Mouse (Mus musculus): ENCODE data around the gene Arap2.

Arap2 gene

DNA sequence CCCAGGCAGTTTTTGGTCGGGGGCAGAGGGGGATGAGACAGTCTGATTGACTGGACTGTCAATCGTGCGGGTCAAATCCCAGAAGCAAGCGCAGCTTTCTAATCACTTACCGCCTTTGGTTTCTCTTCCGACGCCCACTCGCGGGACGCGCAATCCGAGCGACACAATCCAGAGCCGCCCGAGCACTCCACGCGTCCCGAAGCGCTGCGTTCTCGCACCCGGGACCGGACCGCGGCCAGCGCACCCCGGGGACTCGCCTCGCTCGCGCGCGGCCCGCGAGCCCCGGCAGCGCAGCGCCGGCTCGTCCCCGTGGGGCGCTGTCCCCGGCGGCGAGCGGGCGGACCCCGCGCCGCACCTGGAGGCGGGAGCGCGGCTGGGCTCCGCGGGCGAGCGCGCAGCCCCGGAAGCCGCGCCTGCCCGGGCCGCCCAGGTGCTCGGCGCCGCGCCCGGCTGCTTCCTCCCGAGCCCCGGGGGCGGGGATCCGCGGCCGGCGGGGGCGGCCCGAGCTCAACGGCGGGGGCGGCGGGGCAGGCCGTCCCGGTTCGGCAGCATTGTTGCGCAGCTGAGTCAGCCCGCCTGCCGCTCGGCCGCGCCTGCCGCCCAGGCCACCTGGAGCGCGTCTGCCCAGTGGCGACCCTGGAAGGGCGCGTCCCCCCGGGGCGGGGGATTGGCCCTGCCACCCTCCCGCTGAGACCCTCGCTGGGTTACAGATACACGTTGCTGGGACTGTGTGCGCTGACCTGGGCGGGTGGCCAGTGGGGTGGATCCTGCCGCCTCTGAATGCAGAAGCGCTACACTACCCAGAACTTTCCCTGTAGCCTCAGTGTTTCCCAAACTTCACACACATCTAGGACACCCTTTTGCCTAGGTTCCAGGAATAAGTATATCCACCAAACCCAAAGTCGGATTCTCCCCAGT lies at the start of gene Arap2:
Gene Arap2 (minus strand): TSS at position 376 of the 918 bp plus-strand sequence.
- peak; percentile 41 for DNase-seq (ENCODE audit: low spot score)

DNA sequence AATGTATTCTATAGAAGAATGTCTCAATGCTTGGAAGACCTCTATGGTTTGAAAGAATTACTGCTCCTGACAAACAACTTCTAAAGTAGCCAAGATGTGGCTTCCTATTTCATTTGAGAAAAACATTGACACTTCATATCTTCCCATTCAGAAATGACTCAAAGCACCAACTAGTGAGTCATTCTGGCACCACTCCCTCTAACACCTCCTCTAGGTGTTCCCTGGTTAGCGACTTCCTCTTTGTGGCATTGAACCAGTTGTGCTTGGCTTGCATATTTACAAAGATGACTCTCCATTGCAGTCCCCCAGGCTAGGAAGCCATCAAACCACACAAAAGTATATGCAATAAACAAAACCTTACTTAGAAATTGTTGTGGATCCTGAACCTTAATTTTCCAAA lies 49.8 kb upstream of the Arap2 start:
- no peak for DNase-seq (ENCODE audit: low spot score)

DNA sequence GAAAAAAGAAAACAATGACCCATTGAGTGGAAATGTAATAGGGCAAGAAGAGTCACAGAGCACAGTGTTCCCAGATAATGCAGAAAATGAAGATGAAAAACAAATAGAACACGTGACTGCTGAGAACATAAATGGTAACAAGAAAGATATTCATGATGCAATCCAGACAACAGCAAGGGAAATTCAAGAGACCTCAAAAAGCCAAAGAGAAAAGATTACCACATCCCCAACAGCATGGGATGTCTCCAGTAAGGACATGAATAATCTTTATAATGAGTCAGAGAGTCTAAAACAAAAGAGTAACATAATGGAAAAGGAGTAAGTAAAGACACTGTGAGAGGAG lies 48.1 kb upstream of the Arap2 start:
- DNase-seq (ENCODE audit: low spot score): no peak

DNA sequence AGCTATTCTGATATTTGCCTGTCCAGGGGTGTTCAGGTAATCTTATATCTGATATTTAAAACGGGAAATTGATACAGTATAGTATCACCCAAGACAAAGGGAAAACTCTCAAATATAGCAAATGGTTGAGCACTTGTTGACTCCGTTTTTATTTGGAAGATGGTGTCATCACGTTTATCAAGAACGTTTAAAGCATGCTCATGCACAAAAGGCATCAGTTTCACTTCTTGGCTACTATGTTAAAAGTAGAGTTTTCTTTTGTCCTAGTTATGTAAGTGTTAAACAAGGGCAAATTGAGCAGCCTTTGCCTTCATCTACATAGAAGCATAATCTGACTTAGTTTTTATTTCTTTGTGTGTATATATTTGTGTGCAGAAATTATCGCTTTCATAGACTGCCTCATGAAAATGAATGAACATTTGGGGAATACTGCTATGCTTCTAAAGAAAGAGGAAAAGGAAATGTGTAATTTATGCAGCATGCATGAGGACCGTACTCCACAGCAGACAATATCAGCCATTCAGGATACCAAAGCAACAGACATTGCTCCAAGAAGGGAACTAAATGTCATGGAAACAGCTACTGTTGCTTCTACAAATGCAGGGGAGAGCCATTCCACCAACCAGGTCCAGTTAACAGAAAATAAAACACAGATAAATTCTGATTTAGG lies 47.6 kb upstream of the Arap2 start, which contains the start of gene Dthd1:
Gene Dthd1 (plus strand): TSS at position 422 of the 670 bp plus-strand sequence.
- DNase-seq (ENCODE audit: low spot score): no peak

DNA sequence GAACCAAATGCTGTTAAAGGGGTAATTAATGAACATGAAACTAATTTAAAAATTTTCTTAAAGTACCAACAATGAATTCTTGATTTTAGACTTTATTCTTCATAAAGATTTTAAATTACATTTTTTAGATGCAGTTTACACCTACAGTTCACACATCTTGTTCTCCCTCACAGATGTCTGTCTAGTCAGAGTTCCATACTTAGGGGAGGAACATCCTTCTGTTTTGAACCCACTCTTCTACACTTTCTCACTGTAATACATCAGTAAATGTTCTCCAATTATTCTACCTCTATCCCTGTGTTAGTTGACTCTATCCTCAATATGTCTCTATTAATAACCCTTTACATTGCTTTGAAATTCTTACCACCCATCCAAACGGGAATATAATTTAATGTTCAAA lies 26.8 kb upstream of the Arap2 start:
- no peak for DNase-seq (ENCODE audit: low spot score)

DNA sequence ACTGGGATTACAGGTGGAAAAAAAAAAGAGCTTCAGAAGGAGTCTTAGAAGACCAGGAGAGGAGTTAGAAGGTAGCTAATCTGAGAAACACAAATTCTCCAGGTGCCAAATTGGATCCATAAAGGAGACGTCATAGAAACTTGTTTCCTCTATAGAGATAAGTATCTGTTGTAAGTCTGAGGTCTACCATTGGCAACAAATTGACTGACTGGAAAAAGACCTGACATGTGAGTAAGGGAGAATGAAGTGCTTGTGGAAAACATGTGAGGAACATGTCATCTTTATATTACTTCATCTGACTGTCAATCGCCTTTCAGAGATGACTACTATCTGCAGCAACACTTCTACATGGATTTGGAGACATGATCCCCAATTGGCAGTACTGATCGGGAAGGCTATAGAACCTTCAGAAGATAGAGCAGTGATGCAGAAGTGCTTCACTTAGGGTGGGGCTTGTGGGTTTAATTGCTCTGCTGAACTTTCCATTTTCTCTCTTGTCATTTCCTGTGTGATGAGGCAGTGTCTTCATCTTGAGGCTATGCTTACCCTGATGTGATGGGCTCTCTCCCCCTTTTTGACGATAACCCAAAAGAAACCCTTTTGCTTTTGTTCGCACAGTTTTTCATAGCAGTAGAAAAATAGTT lies 25.1 kb upstream of the Arap2 start:
- DNase-seq (ENCODE audit: low spot score): no peak

DNA sequence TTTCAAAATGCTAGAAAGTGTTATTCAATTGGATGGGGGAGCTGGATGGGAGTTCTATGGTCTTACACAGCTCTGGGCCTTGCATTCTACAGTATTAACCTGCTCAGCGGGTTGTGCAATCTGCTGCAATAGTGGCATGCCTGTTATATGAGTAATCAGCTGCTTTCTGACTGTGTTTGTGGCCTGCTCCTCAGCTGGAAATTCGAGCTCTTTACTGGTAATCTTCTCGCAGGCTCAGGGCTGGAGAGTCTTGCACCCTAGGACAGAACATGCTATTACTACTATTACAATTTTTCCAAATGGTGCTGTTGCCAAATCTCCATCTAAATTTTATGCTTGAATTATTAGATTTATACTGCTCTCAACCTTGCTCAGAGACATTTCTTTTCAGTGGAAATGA lies 20.9 kb upstream of the Arap2 start:
- no peak for DNase-seq (ENCODE audit: low spot score)

DNA sequence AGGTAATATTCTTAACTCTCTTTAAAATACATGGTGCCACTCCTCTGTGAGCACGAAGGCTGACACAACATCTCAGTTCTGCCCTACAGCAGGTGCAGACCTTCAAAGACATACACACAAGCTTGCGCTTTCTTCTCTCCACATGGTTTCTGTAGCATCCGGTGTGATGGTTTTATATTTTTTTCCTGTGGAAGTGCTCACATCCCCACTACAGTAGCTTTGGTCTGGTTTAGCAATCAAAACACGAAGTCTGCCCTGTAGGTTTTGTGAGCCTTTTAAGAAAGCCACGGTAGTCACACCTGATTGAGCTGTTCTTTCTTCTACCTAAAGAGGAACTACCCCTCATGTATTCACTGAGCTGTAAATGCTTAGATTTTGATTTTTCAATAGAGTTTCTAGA lies 12.7 kb upstream of the Arap2 start:
- DNase-seq (ENCODE audit: low spot score): no peak

DNA sequence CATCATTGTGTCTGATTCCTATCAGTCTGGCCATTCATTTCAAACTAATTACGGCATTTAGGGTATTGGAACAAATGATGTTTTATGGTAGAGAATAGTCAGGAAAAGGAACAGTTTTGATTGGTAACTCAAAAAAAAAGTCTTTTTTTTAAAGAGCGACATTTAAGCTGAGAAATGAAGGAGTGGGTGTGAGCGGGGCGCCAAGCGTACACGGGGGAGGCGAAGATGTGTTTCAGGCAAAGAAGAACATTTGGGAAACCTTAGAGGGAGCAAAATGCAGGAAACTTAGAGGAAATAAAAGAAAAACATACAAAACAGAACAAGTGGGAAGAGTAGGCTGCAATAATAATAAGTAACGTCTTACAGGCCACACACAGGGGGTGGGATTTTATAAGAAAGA lies 11.8 kb upstream of the Arap2 start:
- DNase-seq (ENCODE audit: low spot score): no peak

DNA sequence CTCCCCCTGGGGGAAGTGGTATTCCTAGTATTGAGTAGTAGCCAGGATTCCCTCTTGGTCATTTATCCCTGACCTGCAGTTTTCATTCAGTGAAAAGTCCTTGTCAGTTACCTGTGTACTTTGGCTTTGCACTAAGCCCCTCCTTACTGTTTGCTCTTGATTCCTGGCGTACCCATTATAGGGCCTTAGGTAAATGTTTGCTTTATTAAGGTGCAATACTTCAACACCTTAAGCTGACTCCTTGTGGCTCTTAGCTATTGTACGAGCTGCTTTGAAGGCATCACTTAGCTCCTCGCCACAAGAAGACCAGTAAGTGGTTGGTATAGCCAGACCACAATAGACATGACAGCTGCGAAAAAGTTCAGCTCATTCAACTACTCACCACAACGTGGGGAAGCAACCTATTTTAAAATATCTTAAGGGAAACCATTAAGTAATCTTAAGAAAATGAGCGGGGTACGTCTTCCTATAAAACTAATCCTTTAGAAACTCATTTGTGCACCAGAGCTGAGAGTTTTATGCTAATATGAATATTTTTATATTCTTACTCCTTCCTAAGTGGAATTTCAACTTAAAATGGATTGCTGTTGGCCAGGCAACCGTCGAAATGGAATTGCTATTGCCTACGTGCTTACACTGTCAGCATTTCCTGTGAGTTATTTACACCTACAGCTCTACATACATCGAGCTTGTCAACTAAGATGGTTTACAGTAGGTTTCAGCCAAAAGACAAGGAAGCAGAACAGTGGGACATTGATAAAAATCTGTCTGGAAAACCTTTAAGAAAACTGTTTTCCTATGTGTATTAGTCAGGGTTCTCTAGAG lies 6.0 kb upstream of the Arap2 start:
- DNase-seq (ENCODE audit: low spot score): no peak

DNA sequence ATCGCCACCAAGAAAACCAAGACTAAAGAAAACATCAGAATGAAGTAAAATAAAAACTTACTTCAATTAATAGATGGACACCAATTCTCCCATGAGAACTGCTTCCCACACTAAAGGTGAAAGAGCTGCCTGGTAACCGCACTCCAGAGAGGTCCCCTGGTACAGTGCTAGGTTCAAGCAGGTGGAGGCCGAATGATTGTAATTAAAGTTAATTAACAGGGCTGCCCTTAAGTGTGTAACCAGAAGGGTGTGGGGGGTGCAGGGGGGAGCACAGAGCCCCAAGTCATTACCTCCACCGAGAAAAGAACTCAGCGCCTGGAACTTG lies 538 bp downstream of the Arap2 start:
- no peak for DNase-seq (ENCODE audit: low spot score)

DNA sequence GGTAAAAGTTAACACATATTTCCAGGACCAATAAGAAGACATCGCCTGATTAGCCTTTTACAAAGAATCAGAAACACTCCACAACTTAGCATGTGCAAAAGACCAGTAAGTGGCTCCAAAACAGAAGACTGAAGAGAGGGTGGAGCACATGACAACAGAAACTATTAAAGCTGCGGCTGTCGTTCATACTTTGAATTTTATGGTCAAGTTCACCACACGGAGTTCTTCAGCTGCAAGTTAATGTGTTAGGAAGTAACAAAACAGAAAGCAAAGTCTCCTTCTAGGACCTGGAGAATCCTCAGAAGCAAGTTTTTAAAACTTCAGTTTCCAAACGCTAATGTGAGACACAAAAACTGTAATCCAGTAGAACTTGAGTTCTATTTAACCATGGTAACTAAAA lies 1.8 kb downstream of the Arap2 start:
- no peak for DNase-seq (ENCODE audit: low spot score)

DNA sequence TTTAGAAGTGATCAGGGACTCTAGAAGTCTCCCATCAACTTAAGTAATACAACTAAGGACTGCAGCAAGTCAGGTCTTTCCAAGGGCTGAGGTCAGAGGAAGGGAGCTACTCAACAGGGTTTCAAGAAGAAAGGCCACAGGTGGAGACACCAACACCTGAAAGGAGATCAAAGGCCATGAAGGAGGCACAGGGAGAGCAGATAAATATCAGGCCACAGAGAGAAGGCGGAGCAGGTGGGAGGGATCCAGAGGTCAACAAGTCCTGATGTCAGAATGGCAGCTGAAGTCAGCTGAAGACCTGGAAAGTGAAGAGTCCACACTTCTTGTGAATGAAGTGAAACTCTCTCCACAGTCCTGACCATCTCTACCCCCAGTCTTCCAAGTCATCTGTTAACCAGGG lies 2.9 kb downstream of the Arap2 start:
- no peak for DNase-seq (ENCODE audit: low spot score)

DNA sequence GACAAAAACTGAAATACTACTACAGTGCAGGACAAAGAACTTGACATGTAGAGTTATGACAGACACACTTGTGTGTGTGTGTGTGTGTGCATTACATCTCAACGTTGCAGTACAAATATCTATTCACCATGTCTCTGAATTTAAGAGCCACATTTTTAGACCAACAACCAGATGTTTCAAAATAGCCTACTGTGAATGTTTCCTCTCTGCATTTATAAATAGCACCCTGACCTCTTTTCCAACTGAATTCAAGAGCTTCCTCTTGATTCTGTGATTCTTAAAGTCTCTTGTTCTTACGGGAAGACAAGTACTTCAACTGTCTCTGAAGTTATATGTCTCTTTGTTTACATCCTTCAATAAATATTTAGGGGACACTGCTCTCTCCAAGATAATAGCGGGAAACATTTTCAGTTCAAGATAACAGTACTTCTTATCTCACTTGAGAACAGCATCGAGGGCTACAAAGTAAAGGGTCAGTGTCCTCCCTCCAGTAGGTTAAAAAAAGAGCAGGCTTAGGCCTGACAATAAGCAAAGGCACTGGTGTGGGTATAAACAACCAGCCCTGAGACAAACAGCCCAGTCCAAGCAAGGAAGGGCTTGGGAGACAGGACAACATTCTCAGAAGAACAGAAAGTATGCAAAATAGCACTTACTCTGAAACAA lies 3.5 kb downstream of the Arap2 start:
- DNase-seq (ENCODE audit: low spot score): no peak

DNA sequence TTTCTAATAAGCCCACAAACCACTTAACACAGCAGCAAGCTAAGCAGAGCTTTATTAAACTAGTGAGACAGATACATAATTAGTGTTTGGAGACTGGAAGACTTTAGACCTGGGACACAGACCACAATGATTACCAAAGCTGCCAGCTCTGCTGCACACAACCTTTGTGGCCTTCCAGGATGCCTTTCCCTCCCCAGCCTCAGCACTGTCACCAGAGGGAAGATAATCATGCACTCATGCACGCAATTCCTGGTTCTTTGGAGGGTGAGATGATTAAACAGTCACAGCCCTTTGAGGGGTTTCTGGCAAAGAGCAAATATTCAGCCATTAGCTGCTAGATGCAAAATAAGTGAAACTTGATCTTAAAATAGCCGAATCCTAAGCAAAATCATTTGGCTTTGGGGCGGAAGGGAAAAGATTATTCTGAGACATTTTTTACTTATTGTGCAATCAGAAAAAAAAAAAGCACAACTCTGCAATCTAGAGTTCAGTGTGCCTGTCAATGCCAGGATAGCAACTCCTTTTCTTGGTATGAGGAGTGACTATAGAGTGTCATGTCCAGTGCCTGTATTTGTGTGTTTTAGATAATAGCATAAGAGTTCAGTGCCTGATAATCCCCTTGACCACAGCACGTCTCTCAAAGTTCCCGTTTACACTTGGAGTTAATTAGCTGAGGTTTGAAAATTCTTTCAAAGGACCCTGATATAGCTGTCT lies 5.0 kb downstream of the Arap2 start:
- no peak for DNase-seq (ENCODE audit: low spot score)

DNA sequence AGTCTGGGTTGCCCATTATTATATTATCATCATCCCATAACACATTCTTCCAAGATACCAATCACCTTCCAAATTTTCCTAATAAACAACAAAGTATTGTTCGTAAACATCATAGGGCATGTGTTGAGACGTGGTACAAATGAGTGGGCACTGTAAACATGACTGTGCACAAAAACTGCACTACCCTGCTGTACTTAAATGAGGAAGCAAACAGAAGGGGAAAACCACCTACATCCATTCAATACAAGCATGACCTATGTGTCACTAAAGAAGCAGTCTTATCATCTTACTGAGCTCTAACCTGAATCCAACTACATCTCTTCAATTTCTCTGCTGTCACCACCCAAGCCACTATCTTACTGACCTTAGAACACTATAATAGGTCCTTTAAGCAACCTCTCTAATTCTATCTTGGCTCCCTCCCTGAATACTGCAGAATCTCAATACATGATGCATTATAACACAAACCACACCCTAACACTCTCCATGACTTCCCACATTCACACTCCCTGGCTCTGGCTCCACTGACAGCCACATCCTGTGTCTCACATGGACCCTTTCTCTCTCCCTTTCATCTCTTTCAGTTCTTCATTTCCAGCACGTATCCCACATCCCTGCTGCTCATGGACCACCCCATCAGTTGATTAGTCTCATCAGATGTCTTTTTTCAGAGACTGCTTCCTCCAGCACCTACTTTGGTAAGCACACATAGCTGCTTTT lies 10.0 kb downstream of the Arap2 start:
- no peak for DNase-seq (ENCODE audit: low spot score)

DNA sequence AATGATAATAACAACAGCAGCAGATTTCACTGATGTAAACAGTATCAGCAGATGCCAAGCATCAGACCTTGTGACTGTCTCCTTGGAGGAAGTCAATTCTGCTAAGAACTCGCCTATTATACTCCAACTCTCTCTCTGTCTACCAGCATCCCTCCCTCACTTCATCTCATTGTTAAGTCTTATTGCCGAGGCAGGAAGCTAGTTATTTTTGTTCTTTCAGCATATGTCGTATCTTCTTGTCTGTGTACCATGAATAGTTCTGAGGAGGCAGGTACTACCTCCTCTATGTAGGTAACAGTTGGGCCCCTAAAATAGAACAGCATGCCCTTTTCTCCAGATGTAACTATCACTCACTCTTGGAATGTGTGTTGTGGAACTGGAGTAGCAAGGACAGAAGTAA lies 13.0 kb downstream of the Arap2 start:
- DNase-seq (ENCODE audit: low spot score): no peak

DNA sequence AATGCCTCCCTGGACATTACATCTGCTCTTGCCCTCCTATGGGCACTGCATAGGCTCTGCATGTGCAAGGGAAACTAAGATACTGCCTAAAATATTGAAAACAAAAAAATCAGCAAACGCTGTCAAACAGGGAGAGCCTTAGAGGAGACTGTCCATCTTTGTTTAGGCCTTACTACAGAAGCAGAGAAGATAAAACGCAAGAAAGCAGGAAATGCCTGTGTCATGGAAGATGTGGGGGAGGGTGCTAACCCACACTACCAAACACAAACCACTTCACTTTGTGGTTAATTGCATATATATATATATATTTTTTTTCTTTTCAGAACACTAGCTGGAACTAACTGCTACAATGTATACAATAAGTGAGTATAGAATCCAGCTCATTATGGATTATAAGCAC lies 14.3 kb downstream of the Arap2 start:
- DNase-seq (ENCODE audit: low spot score): no peak

DNA sequence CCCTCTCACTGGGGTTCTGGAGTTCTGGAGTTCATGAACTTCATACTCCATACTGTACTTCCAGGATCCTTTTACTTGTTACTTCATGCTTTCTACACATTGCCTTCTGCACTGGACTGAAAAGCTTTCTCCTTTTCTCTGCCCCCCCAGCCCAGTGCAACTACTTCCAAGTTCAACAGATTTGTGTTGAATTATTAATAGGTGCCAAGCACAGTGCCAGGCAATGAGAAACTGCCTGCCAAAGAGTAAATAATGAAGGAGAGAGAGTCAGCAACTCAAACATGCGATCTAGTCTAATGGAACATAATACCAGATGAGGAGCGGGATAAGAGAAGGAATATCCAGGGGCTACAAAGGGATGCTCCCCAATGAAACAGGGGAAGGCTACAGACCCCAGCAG lies 17.8 kb downstream of the Arap2 start:
- no peak for DNase-seq (ENCODE audit: low spot score)

DNA sequence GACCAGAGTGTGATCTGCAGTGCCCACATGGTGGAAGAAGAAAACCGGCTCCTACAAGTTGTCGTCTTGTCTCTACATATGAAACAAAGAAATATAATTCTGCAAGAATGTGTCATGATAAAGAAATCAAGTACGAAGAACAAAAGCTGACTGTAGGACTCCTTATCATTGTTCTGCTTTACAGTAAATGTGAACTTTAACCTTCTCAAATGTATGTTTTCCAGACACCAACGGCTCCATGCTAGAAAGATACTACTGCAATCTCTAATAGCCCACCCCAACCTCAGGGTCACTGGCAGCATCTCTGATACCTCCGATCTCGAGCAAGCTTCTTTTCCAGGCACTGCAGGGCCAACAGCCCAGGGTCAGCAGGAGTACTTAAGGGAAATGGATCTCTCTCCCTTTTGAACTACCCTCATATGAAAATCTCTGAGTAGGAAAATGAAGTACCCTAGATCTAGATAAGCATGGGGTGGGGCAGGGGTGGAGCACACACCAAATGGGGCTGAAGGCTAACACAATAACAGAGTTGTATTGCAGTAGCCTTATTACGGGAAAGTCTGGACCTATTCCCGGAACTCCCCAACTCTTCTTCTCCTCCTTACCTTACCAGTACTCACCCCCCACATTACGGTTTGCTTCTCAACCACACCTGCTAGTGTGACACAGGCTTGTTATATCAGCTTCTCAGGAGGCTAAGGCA lies 22.6 kb downstream of the Arap2 start:
- DNase-seq (ENCODE audit: low spot score): no peak

Measured in embryo, embryonic 10.5 days (tissue).